Mouse (Mus musculus) MEL (cell line): ENCODE measurements around the gene Eme2.

Experiments
- CTCF ChIP-seq, 3 experiments: IDR thresholded peaks in 2 of 3; conservative IDR thresholded peaks in 1 of 3; 2 replicates each; pipeline ENCODE4 v1.5.1; 2011 to 2012; ENCODE audit warnings: low read length in 3 of 3, low read depth in 2 of 3, mild to moderate bottlenecking in 2 of 3, improper control_type of control experiment in 1 of 3, inconsistent platforms in 1 of 3, mixed read lengths in 1 of 3, moderate library complexity in 1 of 3; ENCODE audit not compliant: control insufficient read depth in 1 of 3, insufficient read depth in 1 of 3, poor library complexity in 1 of 3, severe bottlenecking in 1 of 3
- ZC3H11A ChIP-seq: IDR thresholded peaks from 2 replicates; pipeline ENCODE4 v1.6.1; 2012; ENCODE audit warnings: low read depth, mild to moderate bottlenecking, inconsistent platforms, low read length, improper control_type of control experiment

DNA sequence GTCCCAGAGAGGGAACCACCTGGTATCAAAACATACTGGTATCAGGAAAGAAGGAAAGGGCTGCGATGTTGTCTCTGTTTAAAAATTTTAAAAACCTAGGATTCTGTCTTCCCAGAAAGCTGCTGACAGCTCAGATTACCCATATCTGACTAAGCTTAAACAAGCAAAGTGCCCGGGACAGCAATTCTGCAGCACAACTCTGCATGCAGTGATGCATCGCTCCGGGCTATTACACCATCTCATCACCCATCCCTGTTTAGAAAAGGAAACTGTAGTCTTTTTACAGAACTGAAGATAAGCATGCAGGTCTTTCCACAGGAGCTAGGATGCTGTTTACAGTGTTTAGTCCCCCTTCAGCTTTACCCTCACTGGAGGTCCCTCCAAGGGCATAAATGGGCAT is 40.0 kb upstream of the Eme2 start:
- TF ChIP-seq ZC3H11A (no peak), CTCF (IDR thresholded peaks at IDR 0.05 in 2 of 3, conservative IDR thresholded peaks at IDR 0.05 in 1 of 3; ENCODE audit: control insufficient read depth in 1 of 3, insufficient read depth in 1 of 3, low read depth in 2 of 3, low read length in 3 of 3, poor library complexity in 1 of 3, severe bottlenecking in 1 of 3) (no peak)
